Mouse (Mus musculus): Measurements from ENCODE around the gene Bricd5.

Bricd5 gene

DNA sequence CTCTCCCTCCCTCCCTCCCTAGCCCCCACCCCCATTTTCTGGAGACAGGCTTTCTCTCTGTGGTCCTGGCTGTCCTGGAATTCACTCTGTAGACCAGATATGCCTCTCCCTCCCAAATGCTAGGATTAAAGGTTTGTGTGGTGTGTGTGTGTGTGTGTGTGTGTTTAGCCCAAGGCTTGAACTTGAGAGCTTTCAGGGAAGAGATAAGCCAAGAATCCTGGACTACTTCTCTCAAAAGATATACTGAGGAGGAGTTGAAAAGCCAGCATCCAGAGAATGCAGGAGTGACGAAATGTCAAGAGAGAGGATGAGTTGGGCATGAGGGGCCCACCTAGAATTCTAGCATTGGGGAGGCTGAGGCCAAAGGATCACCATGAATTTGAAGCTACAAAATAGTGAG is 10.8 kb upstream of the Bricd5 start:
- DNase-seq (ENCODE audit: low read depth) = no peak

DNA sequence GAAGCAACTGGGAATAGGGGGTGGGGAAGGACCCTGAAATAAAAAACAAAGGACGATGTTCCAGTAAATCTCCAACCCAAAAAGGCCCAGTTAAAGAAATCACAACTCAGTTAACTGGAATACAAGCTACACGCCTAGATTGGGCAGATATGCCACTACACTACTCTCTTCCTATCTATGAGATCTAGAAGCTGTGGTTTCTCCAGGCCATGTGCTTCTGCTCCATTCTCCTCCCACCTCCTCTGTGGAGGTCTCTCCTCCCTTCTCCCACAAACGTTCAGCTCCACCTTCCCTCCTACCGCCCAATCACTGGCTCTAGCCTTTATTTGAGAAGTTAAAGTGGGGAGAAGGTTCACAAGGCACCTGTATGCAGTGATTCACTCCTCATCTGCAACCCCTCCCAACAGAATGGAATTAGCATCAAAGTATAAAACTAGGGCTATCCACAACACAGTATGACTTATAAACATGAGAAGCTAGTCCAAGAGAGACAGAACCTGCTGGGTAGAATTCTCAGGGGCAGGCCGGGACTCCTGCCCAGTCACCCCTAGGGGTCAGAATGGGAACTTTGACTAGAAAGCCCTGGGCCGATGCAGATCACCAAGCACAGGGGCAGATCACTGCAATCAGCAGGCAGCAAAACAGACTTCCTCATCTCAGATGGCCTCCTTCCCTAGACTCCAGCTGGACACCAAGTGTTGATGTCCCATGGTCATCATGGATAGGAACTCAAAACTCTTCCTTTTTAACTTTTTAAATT is 10.1 kb upstream of the Bricd5 start:
- no peak for DNase-seq (ENCODE audit: low read depth)

DNA sequence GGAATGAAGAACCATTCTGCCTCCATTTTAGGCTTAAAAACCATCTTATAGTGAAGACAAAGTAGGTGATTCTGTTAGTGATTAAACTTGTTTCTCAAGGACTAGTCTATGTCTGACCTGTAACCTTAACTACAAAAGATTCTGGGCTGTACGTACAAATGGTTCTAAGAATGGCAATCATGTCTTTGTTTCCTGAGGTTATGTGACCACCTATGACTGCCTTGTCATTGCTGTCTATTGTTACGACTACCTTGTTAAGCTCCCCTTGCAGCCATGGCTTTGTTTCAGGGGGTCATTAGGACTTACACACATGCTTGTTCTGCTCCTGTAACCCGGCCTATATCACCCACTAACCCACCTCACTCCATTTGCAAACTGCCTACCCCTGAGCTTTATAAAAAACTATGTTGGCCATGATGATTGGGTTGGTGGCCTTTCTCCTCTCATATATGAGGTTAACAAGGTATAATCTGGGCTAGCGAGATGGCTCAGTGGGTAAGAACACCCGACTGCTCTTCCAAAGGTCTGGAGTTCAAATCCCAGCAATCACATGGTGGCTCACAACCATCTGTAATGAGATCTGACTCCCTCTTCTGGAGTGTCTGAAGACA is 4.9 kb upstream of the Bricd5 start:
- DNase-seq (ENCODE audit: low read depth) = no peak

DNA sequence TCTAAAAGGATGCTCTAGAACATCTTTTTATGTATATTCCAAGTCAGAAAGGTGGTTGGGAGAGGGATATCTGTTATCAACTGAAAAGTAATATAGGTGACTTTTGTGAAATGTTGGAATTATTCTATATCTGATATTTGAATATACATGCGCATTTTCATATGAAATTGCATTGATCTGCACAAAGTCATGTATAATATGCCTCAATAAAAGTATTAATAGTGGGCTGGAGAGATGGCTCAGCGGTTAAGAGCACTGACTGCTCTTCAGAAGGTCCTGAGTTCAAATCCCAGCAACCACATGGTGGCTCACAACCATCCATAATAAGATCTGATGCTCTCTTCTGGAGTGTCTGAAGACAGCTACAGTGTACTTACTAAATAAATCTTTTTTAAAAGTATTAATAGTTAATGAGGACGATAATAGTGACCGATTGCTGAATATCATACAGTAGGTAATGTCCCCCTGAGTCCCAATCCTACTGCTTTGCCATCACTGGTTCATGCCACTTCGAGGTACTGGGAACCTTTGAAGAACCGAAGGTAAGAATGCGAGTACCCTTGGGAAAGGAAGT is 4.3 kb upstream of the Bricd5 start:
- no peak for DNase-seq (ENCODE audit: low read depth)

DNA sequence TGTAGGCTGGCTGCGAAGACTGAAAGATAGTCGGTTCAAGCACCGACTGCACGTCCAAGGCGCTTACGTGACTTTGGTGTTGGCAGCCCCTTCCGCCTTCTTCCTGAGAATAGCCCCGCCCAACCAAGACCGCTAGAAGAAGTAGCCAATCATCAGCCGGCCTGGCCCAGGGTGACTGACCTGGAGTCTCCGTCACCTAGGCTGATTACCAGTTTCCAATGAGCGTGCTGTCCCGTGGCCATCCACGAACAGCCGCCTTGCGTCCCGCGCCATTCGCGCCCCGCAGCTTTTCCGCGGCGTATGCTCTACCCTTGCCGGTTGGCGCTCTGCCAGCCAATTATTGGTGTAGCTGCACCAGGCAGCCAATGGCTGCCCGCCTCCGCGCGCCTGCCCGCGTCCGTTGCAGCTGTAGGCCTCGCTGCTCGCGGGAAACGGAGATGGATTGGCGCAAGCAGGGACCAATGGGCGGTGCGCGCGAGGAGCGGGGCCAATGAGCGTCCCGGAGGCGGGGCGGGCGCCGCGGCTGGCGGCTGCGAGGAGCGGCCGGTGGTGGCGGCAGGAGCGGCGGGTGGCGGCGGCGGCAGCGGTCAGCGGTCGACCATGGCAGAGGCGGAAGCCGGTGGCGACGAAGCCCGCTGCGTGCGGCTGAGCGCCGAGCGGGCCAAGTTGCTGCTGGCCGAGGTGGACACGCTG is 3.6 kb upstream of the Bricd5 start, which contains the start of the genes E4f1 and Pgp:
E4f1 (minus strand) TSS at position 404 of the 693 bp plus-strand sequence.
Pgp (plus strand) TSS at position 483 of the 693 bp plus-strand sequence.
- DNase-seq (ENCODE audit: low read depth) = peak; percentile 99

DNA sequence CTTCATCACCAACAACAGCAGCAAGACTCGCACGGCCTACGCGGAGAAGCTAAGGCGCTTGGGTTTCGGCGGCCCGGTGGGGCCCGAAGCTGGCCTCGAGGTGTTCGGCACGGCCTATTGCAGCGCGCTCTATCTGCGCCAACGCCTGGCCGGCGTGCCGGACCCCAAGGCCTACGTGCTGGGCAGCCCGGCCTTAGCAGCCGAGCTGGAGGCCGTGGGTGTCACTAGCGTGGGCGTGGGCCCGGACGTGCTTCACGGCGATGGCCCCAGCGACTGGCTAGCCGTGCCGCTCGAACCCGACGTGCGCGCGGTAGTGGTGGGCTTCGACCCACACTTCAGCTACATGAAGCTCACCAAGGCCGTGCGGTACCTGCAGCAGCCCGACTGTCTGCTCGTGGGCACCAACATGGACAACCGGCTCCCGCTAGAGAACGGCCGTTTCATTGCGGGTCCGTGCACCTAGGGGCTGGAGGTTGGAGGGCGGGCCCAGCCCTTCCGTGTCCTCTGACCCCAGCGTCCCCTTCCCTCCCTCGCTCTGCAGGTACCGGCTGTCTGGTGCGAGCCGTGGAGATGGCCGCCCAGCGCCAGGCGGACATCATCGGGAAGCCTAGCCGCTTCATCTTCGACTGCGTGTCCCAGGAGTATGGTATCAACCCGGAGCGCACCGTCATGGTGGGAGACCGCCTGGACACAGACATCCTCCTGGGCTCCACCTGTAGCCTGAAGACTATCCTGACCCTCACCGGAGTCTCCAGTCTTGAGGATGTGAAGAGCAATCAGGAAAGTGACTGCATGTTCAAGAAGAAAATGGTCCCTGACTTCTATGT is 2.8 kb upstream of the Bricd5 start:
- peak; percentile 45 for DNase-seq (ENCODE audit: low read depth)

DNA sequence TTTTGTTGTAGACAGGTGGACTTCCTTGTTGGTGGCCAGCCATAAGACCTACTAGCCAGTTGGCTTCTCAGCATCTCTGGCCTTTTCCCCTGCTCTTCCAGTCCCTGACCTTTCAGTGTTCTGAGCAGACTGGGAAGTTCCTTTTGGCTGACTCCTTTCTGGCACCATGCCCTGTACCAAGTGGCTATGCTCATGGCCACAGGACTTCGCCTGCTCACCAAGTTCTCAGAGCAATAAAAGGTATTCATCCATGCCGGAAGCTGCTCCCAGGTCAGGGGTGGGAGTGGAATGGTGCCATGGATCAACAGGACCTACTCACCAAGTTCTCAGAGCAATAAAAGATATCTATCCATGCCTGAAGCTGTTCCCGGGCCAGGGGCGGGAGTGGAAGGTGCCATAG is 1.2 kb upstream of the Bricd5 start:
- no peak for DNase-seq (ENCODE audit: low read depth)

DNA sequence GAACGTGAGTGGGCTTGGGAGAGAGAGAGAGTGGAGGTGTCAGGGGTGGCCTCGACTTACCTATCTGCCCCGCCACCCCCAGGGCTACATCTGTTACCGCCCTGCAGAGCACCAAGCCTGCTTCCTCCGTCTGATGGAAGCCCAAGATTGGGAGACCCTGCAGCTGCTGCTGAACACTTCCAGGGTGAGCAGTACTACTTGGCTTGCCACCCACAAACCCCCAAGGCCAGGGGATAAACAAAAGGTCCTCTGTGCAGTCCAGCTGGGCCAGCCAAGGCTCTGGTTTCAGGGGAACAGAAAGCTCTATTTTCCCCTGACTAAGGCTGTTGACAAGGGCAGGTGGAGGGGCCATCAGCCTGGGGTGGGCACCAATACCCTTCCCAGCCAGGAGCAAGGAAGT is 873 bp downstream of the Bricd5 start:
- DNase-seq (ENCODE audit: low read depth) = no peak

DNA sequence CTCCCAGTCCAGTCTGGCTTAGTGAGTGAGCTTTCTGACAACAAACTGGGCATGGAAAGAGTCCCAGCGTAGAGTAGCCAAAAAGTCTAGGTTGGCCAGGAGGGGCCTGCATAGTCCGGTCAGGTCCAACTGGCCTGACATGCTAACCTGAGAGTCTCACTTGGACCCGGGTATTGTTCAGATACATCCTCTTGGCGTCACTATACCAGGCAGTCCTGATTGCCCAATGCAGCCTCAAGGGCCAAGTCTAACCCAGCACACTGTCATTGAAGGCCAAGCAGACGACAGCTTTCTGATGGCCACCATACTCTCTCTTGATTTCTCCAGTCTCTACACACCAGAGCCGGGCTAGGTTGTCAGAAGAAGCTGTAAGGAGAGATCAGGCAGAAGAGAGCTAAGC is 1.9 kb downstream of the Bricd5 start:
- no peak for DNase-seq (ENCODE audit: low read depth)

DNA sequence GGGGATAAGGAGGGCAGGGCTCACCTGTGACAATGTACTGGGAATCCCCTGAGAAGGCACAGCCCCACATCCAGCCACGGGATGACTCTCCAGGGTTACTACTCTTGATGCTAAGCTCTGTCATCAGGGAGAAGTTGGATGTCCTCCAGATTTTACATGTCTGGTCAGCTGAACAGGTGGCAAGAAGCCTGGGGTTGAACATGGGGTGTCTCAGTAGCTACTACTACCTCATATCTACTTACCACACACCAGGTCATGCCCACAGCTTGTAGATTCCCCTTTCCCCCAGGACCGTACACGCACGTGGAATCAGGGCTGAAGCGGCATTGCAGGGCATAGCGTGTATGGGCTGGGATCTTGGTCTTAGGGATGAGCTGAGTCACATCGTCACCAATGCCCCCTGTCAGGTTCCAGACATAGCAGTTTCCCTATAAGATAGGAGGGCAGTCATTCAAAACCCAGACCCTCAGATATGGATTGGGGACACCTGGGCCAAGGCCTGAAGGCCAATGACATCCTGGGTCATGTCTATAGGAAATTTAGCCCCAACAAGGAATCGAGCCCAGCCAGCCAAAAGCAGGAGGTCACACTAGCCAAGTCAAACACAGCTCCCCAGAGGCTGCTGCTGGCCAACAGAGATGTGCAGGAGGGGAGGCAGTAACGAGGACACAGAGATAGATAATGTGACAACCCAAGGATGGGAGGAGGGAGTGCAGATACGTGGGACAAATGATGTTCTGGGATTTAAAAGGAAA is 2.5 kb downstream of the Bricd5 start:
- no peak for DNase-seq (ENCODE audit: low read depth)

DNA sequence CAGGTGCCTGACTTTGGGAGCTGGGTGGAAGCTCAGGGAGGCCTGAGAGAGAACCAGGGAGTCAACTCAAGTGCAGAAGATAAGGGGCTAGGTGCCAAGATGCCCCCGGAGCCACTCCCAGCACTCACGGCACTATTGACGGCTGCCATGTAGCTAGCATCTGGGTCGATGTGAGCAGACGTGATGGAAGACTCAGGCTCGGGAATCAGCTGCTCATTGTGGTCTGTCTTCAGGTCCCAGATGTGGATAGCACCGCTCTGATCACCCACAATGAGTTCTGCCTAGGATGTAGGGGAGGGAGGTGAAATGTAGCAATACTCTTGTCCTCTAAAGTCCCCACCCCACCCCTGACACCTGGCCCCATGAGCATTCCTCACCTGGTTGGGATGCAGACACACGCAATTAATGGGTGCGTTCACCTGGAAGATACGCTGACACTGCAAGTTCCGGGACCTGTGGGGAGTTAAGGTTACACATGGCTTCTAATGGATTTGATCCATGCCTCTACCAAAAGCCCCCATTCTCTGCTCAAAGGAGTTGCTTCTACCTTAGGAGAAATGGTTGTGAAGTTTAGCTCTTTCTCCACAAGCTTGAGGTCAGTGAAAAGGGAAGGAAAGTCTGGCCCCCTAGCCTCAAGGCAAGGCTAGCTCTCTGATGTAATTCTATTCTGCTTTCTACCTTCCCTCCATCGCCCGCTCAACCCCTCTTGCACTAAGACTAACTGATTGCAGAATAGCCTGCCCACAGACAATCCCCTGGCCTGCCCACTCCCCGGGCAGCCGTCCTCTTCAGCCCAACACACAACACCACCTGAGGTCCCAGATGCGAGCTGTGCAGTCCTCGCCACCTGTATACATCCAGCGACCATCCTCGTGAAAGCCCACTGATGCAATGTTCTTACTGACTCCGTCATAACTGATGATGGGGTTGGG is 3.6 kb downstream of the Bricd5 start:
- DNase-seq (ENCODE audit: low read depth) = no peak

DNA sequence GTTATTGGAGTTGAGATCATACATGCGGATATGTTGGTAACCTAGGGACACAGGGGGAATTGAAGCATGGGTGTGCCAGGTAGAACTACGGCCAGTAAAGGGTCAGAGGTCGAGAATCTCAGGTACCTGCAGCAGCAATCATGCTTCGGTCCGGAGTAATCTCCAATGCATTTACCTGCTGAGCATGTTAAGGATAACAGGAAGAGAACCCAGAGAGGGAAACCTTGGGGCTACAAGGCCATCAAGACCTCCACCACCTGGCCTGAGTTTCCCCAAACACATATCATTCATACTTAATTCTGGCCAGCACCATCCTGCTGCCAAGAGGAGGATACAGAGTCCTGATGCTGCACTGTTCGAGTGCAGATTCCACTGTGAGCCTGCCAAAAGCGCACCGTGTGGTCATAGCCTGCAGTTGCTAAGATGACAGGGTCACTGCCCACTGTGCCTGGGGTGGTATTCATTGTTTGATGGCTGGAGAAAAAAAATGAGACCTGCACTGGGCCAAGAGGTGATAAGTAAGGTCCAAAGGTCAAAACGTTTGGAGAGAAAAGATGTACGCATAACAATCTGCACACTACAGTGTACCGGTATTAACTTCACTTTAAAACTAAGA is 4.4 kb downstream of the Bricd5 start:
- no peak for DNase-seq (ENCODE audit: low read depth)

DNA sequence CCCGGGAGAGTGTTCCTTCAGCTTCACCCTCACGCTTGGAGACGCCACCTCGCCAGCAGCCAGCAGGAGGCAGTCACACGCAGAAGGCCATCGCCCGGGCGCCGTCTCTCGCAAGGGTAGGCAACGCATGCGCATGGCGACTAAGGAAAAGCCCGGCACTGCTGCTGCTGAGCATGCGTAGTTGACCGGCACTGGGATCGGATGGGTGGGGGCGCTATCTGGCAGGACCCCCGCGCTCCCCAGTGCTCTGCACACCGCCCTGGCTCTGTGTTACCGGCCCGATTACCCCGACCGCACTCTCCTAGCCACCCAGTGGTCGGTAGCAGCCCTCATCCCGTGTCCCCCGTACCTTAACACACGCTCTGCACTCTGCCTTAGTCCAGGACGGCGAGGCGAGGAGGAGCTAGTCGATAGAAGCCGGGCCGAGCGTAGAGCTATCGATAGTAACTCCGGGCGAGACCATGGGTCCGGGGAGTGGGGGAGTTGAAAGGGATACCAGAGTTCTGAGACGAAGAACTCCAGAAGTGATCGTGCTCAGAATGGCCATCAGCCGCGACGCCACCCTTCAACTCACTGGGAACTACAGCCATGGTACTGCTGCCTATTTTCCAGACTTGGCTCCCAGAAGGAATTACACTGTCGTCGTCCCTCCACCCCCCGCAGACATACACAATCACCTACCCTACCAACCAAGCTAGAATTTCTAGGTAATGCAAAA is 5.1 kb downstream of the Bricd5 start, which contains the start of gene Mlst8:
Mlst8 (minus strand) TSS at position 416 of the 718 bp plus-strand sequence.
- DNase-seq (ENCODE audit: low read depth) = peak; percentile 98

DNA sequence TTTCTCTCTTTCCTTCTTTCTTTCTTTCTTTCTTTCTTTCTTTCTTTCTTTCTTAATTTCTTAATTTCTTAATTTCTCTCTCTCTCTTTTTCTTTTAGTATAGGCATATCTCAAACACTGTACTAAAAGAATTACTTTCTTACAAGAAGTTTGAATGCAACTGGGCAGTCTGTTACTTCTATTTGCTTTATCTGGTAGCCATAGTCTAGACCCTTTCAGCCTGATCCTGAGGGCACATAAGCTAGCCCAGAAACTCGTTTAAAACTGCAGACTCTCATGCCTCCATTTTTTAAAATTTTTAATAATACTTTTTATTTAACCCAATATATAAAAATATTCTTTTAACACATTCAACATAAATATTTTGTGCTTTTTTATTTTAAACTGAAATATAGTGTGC is 5.7 kb downstream of the Bricd5 start:
- no peak for DNase-seq (ENCODE audit: low read depth)

DNA sequence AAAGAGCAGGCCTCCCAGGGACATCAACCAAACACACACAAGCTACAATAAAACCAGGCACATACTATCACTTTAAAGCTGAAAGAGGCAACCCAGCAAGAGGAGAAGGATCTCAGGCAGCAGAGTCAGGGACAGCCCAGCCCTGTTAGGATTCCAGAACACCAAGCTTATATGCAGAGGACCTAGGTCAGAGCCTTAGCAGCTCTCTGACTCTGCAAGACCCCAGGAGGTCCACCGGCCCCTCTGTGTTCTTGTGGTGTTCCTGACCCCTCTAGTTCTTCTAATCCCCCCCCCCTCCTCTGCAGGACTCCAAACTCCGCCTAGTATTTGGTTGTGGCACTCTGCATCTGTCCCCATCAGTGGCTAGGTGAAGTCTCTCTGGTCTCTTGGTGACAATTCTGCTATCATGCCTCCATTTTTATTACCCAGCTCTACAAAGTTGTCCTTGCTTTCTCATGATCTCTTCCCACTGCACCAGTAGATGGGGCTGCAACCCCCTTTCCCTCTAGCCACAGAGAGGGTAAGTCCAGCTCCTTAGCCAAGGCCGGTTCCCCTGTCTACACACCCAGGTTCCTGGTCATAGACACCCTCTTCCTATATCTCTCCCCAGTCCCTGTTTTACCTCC is 6.6 kb downstream of the Bricd5 start:
- DNase-seq (ENCODE audit: low read depth) = no peak

DNA sequence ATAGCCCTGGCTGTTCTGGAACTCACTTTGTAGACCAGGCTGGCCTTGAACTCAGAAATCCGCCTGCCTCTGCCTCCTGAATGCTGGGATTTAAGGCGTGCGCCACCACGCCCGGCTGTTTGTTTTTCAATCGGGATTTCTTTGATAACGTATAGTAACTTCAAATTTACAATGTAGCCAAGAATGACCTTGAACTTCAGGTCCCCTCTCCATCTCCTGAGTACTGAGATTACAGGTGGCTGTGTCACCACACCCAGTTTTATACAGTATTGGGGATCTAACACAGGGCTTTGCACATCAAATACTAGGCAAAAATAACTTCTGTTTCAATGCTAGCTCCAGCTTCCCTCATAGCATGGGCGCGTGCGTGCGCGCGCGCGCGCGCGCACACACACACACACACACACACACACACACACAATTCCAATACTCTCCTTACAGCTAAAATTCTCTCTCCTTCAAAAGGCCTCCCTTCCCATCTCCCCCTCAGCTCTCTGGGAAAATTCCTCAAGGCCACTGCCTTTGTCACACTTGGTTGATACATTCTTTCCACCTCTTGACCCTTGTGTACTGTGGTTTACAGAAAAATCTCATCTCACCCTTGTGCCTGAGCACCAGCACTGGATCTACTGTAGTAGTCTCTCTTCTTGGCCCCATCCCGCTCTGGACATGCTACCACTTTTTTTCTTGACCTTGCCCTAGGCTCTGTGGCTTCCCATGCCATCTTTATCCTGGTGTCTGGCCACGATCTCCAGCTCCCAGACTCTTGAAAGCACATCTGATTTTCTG is 7.5 kb downstream of the Bricd5 start:
- DNase-seq (ENCODE audit: low read depth) = no peak

DNA sequence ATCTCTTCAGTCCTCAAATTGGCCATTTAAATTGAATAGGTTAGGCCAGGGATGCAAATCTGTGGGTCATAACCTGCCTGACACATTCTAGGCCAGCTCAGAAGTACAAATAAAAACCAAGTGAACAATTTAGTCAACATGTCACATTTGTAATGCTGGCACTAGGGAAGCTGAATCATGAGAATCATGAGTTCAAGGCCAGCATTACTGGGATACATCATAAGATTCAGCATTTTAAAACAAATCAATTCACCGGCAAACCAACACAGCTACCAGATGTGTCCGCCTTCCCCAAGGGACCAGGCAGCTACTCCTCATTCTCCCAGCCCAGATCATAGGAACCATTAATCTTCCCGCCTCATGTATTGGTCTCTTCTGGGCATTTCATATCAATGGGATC is 9.8 kb downstream of the Bricd5 start:
- DNase-seq (ENCODE audit: low read depth) = no peak

Measured in naive thymus-derived CD4-positive, alpha-beta T cell, adult 2 months (primary cell).